Mouse (Mus musculus) intestine, embryonic 14.5 days (tissue): ENCODE measurements around the gene Sap30bp. TPM values are rescaled to one million over a fixed set of nuclear protein-coding genes. Genes with fewer than 3 reads are reported as not detected.

Experiments used
- ATAC-seq: fragments of 200-750 bp; cut with Nextera tagmentation; replicated peaks from 2 replicates; pipeline ENCODE4 v1.8.0; 2017; ENCODE audit warnings: low read depth, moderate number of reproducible peaks, moderate TSS enrichment, moderate library complexity; ENCODE audit not compliant: low FRiP score, low TSS enrichment
- DNase-seq: peaks from one replicate; pipeline ENCODE4 v3.0.0-alpha.2; 2018; ENCODE audit warnings: low spot score
- H3K27ac ChIP-seq: fragments of 300-500 bp; sonication (generic); 2 replicates; pipeline ENCODE4 v1.5.1; 2014; ENCODE audit warnings: low read depth, mild to moderate bottlenecking, control low read depth
- H3K27me3 ChIP-seq: fragments of 300-500 bp; sonication (generic); replicated peaks from 2 replicates; pipeline ENCODE4 v1.6.1; 2014; ENCODE audit warnings: low read length, control low read depth; ENCODE audit not compliant: control insufficient read depth, insufficient read depth
- H3K36me3 ChIP-seq: fragments of 300-500 bp; sonication (generic); 2 replicates; pipeline ENCODE4 v1.6.1; 2014; ENCODE audit warnings: low read length, control low read depth; ENCODE audit not compliant: control insufficient read depth, insufficient read depth
- H3K4me1 ChIP-seq: fragments of 300-500 bp; sonication (generic); replicated peaks from 2 replicates; pipeline ENCODE4 v1.6.1; 2014; ENCODE audit warnings: low read length, control low read depth, mixed read lengths; ENCODE audit not compliant: control insufficient read depth, insufficient read depth
- H3K4me2 ChIP-seq: fragments of 300-500 bp; sonication (generic); 2 replicates; pipeline ENCODE4 v1.6.1; 2014; ENCODE audit warnings: low read length
- H3K4me3 ChIP-seq: fragments of 300-500 bp; sonication (generic); 2 replicates; pipeline ENCODE4 v1.5.1; 2014; ENCODE audit warnings: low read depth, low read length, control low read depth, mixed read lengths
- H3K9ac ChIP-seq: fragments of 300-500 bp; sonication (generic); 2 replicates; pipeline ENCODE4 v1.6.1; 2014; ENCODE audit warnings: mild to moderate bottlenecking, low read length
- H3K9me3 ChIP-seq: fragments of 300-500 bp; sonication (generic); 2 replicates; pipeline ENCODE4 v1.6.1; 2016; ENCODE audit warnings: low read length, control low read depth; ENCODE audit not compliant: control insufficient read depth
- WGBS: fragments of 180-500 bp; shearing (Covaris S2); extraction: QIAGEN DNeasy Blood & Tissue Kit; methylation state at CpG from one replicate; pipeline ENCODE4 v1.1.7; 2014; 5-methylcytosine and 5-hydroxymethylcytosine counted together
- polyA plus RNA-seq: library from polyadenylated mRNA; unstranded; fragments of >200 nt; fragmentation: Nextera tagmentation; extraction: Ambion mirVana; gene quantifications from 2 replicates; pipeline ENCODE4 v1.2.1, GENCODE M21; 2014

Sap30bp gene
- polyA plus RNA-seq: 37.3 and 38.6 TPM in 2 replicates

DNA sequence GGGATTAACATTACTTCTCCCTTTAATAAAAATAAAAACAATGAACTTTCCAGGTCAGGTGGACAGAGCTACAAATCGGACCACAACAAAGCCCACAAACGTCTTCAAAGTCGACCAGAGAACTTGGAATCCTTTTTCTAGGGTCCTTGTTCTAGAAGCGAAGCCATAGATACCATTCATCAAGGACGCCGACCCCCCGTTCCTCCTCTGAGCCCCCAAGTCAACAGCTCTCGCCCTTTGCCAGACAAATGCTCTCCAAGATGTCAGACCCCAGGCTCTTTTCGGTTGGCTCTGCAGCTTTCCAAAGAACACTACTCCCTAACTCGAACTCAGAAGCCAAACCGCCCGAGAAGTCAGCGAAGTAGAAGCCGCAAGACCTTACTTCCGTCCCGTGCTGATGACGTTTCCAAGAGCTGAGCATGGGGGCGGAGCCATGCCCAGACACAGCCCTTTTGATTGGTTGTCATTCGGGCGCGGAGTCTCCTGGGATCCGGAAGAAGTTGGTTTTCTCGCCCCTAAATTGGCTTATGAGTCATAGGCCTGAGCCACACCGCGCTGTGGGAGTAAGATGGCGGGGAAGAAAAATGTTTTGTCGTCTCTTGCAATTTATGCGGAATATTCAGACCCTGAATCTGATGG, at the start of gene Sap30bp, which contains the start of gene Recql5:
Gene Sap30bp, plus strand, starts transcription at position 175 of the 639 bp plus-strand sequence.
Gene Recql5, minus strand, starts transcription at position 370 of the 639 bp plus-strand sequence.
- peak; percentile 98 for ATAC-seq
- peak; percentile 99 for DNase-seq
- under 1% methylated on average over 28 of the region's 28 CpGs for WGBS
- H3K4me3 ChIP-seq: peak within 1 kb of the TSS; percentile 100
- no peaks in the 10 kb centered on the region for H3K27me3 ChIP-seq
- peak within 1 kb of the TSS; percentile 80 for H3K4me2 ChIP-seq
- H3K9me3 ChIP-seq: no peaks in the 10 kb centered on the region
- H3K9ac ChIP-seq: peak within 1 kb of the TSS; percentile 88
- peaks cover 23% of the 10 kb centered on the region for H3K4me1 ChIP-seq
- peaks cover 18% of the 10 kb centered on the region for H3K36me3 ChIP-seq
- peak within 1 kb of the TSS; percentile 48; the same call in 1 of the 2 replicates for H3K27ac ChIP-seq

DNA sequence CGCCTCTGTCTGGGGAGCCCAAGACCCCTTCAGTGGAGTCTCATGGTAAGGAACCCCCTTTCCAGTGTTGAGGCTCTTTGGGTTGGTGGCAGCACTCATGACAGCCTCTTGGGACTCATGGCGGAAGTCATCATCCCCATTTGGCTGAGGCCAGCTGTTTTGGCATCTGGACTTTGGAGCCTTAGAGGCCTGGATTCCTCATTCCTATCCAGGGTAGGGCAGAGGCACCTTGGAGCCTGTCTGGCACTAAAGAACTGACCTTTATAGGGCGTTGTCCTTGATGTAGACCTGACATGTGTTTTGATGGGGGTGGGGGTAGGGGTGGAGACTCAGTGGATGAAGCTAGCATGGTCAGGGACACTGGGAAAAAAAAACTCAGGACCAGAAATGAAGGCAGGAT, 48.7 kb upstream of the Sap30bp start:
- Histone ChIP-seq H3K27me3 (no peaks in the 10 kb centered on the region), H3K4me3 (no peak overlapping the region), H3K9ac (no peak overlapping the region), H3K27ac (no peak overlapping the region), H3K9me3 (no peaks in the 10 kb centered on the region), H3K4me1 (no peaks in the 10 kb centered on the region), H3K36me3 (no peaks in the 10 kb centered on the region), H3K4me2 (no peak overlapping the region)
- WGBS: 92% methylated on average over 3 of the region's 3 CpGs
- DNase-seq: no peak
- ATAC-seq: no peak

DNA sequence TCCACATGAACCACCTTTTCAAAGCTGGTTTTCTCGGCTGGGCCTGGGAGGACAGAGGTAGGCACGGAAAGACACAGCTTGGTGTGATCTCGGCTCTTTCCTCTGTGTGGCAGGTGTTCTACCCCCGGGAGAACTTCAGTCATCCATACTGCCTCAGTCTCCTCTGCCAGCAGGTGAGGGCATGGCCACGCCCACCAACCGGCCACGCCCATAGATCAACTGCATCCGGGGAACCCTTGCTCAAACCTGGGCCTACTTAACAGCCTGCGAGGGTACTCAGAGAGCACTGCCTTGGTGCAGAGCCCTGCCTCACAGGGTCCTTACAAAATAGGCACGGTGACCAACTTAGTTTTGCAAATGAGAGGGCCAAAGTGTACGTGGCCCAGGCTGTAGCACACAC, 47.8 kb upstream of the Sap30bp start:
- H3K4me3 ChIP-seq: no peak overlapping the region
- H3K27ac ChIP-seq: no peak overlapping the region
- no peak overlapping the region for H3K9ac ChIP-seq
- no peaks in the 10 kb centered on the region for H3K27me3 ChIP-seq
- 67% methylated on average over 11 of the region's 11 CpGs for WGBS
- H3K4me2 ChIP-seq: no peak overlapping the region
- DNase-seq: no peak
- ATAC-seq: no peak
- no peaks in the 10 kb centered on the region for H3K4me1 ChIP-seq
- no peaks in the 10 kb centered on the region for H3K36me3 ChIP-seq
- H3K9me3 ChIP-seq: no peaks in the 10 kb centered on the region

DNA sequence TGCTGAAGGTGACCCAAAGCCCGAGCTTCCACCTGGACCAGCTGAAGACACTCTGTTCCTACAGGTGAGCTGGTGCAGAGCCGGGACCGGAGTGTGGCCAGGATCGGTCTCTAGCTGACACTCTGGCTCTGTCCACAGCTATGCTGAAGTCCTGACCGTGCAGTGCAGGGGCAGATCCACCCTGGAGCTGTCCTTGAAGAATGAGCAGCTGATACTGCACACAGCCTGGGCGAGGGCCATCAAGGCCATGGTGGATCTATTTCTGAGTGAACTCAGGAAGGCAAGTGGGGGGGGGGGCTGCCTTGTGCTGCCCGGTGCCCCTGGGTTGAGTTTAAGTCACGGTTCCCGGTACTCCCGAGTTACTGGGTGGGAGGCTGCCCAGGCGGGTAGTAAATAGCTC, 46.6 kb upstream of the Sap30bp start:
- no peak for ATAC-seq
- Histone ChIP-seq H3K4me2 (no peak overlapping the region), H3K36me3 (no peaks in the 10 kb centered on the region), H3K9ac (no peak overlapping the region), H3K4me1 (no peaks in the 10 kb centered on the region), H3K27me3 (no peaks in the 10 kb centered on the region), H3K27ac (no peak overlapping the region), H3K9me3 (no peaks in the 10 kb centered on the region), H3K4me3 (no peak overlapping the region)
- DNase-seq: no peak
- WGBS: 83% methylated on average over 11 of the region's 11 CpGs

DNA sequence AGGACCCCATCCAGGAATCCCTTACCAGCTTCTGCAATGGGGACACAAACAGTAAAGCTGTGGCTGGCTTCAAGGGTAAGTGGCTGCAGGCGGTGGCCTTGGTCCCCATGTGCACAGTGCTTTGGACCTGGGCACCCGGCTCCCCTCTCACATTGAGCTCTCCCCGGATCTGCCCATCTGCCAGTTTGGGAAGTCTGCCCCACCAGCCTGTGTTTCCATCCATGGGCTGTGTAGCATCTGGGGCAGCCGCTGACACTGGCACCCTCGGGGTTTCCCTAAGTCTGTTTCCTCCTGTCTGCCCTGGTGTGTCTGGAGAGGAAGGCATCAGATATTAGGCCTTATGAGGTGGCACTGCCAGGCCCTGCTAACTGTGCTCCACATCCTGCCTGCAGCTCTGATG, 45.1 kb upstream of the Sap30bp start:
- 90% methylated on average over 5 of the region's 5 CpGs for WGBS
- Histone ChIP-seq H3K4me1 (no peaks in the 10 kb centered on the region), H3K4me3 (no peak overlapping the region), H3K4me2 (no peak overlapping the region), H3K36me3 (0 out of 2 replicates have a peak, but pooled peaks cover 4% of the 10 kb centered on the region), H3K9ac (no peak overlapping the region), H3K9me3 (no peaks in the 10 kb centered on the region), H3K27me3 (no peaks in the 10 kb centered on the region), H3K27ac (no peak overlapping the region)
- no peak for ATAC-seq
- no peak for DNase-seq

DNA sequence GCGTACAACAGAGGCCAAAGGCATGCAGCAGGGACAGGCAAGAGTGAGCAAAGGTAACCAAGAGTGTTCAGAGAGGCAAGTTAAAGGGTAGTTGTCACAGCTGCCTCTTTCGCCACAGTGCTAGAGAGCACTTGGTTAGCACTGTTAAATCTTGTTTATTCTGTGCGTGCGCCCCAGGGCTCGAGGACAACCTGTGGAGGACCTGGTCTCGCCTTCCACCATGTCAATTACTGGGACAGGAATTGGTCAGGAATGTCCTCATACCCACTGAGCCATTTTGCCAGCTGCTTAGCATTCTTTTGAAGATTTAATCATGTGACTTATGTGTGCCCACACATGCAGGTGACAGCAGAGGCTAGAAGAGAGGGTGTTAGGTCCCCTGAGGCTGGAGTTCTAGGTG, 43.9 kb upstream of the Sap30bp start:
- no peaks in the 10 kb centered on the region for H3K9me3 ChIP-seq
- H3K9ac ChIP-seq: no peak overlapping the region
- H3K4me1 ChIP-seq: no peaks in the 10 kb centered on the region
- no peaks in the 10 kb centered on the region for H3K27me3 ChIP-seq
- no peak for ATAC-seq
- 0 out of 2 replicates have a peak, but pooled peaks cover 4% of the 10 kb centered on the region for H3K36me3 ChIP-seq
- no peak overlapping the region for H3K4me2 ChIP-seq
- H3K4me3 ChIP-seq: no peak overlapping the region
- no peak overlapping the region for H3K27ac ChIP-seq
- 80% methylated on average over 6 of the region's 6 CpGs for WGBS
- DNase-seq: no peak

DNA sequence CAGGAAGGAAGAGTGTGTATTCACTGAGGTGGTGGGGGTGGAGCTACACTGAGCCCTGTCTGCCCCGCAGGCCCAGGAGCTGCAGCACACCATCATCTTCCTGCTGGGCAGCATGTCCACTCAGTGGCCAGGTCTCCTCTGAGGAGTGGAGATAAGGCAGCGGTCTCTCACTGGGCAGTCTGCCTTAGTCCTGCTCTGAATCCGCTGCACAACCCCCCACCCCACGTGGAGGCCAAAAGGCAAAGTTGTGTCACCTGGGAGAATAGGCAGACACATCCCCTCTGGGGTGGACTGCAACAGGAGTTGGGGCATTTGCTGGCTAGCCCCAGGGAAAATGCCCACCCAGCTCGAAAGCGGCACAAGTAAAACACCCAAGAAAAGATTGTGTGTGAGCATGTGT, 40.9 kb upstream of the Sap30bp start:
- Histone ChIP-seq H3K36me3 (peaks cover 17% of the 10 kb centered on the region), H3K27ac (no peak overlapping the region), H3K27me3 (no peaks in the 10 kb centered on the region), H3K9ac (no peak overlapping the region), H3K4me3 (no peak overlapping the region), H3K4me2 (no peak overlapping the region), H3K9me3 (no peaks in the 10 kb centered on the region), H3K4me1 (no peaks in the 10 kb centered on the region)
- ATAC-seq (no peak), DNase-seq (no peak)
- WGBS: 66% methylated on average over 6 of the region's 6 CpGs

DNA sequence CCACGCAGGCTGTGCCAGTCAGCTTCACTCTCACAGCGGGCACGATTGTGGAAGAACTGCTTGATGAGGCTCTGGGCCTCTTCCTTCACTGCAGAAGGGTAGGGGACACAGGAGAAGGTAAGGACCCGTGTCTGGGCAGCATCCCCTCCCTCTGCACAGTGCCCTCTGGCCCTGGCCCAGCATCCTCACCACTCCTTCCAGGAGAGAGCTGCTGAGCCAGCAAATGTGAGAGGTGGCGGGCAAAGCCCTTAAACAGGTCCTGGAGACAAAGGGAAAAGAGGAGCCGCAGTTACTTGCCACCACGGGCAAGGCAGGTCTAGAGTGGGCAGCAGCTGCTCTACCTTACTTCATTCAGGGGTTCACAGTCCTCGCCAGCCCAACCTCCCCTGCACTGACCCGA, 40.0 kb upstream of the Sap30bp start:
- Histone ChIP-seq H3K4me1 (no peaks in the 10 kb centered on the region), H3K36me3 (peaks cover 17% of the 10 kb centered on the region), H3K9me3 (no peaks in the 10 kb centered on the region), H3K4me2 (no peak overlapping the region), H3K27me3 (no peaks in the 10 kb centered on the region), H3K27ac (no peak overlapping the region), H3K4me3 (no peak overlapping the region), H3K9ac (no peak overlapping the region)
- ATAC-seq: no peak
- 92% methylated on average over 9 of the region's 9 CpGs for WGBS
- DNase-seq: no peak
